Mouse (Mus musculus) limb, embryonic 12.5 days (tissue): ENCODE measurements at regions not wholly inside any gene's neighbourhood (a gene's known extent, or its start where the extent isn't known, plus 50 kb on each side); places are given as distances from the start of the nearest gene placed in this dataset.

Experiments
- ATAC-seq: fragments of 200-750 bp; cut with Nextera tagmentation; 2 replicates; pipeline ENCODE4 v1.8.0; 2017; ENCODE audit warnings: low read depth, moderate TSS enrichment; ENCODE audit not compliant: insufficient number of reproducible peaks, insufficient read depth, low FRiP score, low TSS enrichment
- H3K27ac ChIP-seq: fragments of 300-500 bp; sonication (generic); 2 replicates; pipeline ENCODE4 v1.5.1; 2016; ENCODE audit warnings: mild to moderate bottlenecking, moderate library complexity
- H3K27me3 ChIP-seq: fragments of 300-500 bp; sonication (generic); 2 replicates; pipeline ENCODE4 v1.6.1; 2016; ENCODE audit warnings: mild to moderate bottlenecking, moderate library complexity
- H3K36me3 ChIP-seq: fragments of 300-500 bp; sonication (generic); 2 replicates; pipeline ENCODE4 v1.6.1; 2016; ENCODE audit warnings: mild to moderate bottlenecking, moderate library complexity
- H3K4me1 ChIP-seq: fragments of 300-500 bp; sonication (generic); replicated peaks from 2 replicates; pipeline ENCODE4 v1.6.1; 2016
- H3K4me2 ChIP-seq: fragments of 300-500 bp; sonication (generic); 2 replicates; pipeline ENCODE4 v1.6.1; 2016; ENCODE audit warnings: mild to moderate bottlenecking, moderate library complexity
- H3K4me3 ChIP-seq: fragments of 300-500 bp; sonication (generic); replicated peaks from 2 replicates; pipeline ENCODE4 v1.5.1; 2016; ENCODE audit warnings: mild to moderate bottlenecking
- H3K9ac ChIP-seq: fragments of 300-500 bp; sonication (generic); replicated peaks from 2 replicates; pipeline ENCODE4 v1.6.1; 2016; ENCODE audit warnings: mild to moderate bottlenecking, moderate library complexity
- H3K9me3 ChIP-seq: fragments of 300-500 bp; sonication (generic); 2 replicates; pipeline ENCODE4 v1.6.1; 2016; ENCODE audit warnings: mild to moderate bottlenecking, moderate library complexity
- WGBS: fragments of 180-500 bp; shearing (Covaris S2); methylation state at CpG from one replicate; pipeline ENCODE4 v1.1.7; 2016; 5-methylcytosine and 5-hydroxymethylcytosine counted together

GRCm38 (mm10) chr13:46104971-46105370 lies 140.2 kb upstream of the Atxn1 start:
- Histone ChIP-seq H3K4me2 (no peak overlapping the region), H3K27ac (no peak overlapping the region), H3K4me1 (no peaks in the 10 kb centered on the region), H3K27me3 (no peaks in the 10 kb centered on the region), H3K36me3 (no peaks in the 10 kb centered on the region), H3K4me3 (no peak overlapping the region), H3K9me3 (no peaks in the 10 kb centered on the region), H3K9ac (no peak overlapping the region)
- WGBS = 70% methylated on average over 6 of the region's 6 CpGs
- ATAC-seq = no peak

- ATAC-seq = no peak
- H3K27ac ChIP-seq = no peak overlapping the region
- no peaks in the 10 kb centered on the region for H3K27me3 ChIP-seq
- WGBS = 82% methylated on average over 7 of the region's 7 CpGs
- H3K9ac ChIP-seq = no peak overlapping the region
- no peaks in the 10 kb centered on the region for H3K4me1 ChIP-seq
- no peak overlapping the region for H3K4me3 ChIP-seq
- H3K36me3 ChIP-seq = no peaks in the 10 kb centered on the region
- no peak overlapping the region for H3K4me2 ChIP-seq
- no peaks in the 10 kb centered on the region for H3K9me3 ChIP-seq
Observed at GRCm38 (mm10) chr13:46098621-46099020, 133.8 kb upstream of the Atxn1 start.

- H3K4me1 ChIP-seq = no peaks in the 10 kb centered on the region
- no peaks in the 10 kb centered on the region for H3K9me3 ChIP-seq
- H3K36me3 ChIP-seq = no peaks in the 10 kb centered on the region
- H3K4me3 ChIP-seq = no peak overlapping the region
- WGBS = 88% methylated on average over 7 of the region's 7 CpGs
- H3K9ac ChIP-seq = no peak overlapping the region
- no peak overlapping the region for H3K4me2 ChIP-seq
- no peak for ATAC-seq
- H3K27me3 ChIP-seq = no peaks in the 10 kb centered on the region
- H3K27ac ChIP-seq = no peak overlapping the region
Observed at GRCm38 (mm10) chr13:46098131-46098530, 133.3 kb upstream of the Atxn1 start.

- no peak overlapping the region for H3K4me3 ChIP-seq
- no peak overlapping the region for H3K27ac ChIP-seq
- no peaks in the 10 kb centered on the region for H3K27me3 ChIP-seq
- WGBS = under 1% methylated on average over 5 of the region's 5 CpGs
- H3K36me3 ChIP-seq = no peaks in the 10 kb centered on the region
- H3K4me1 ChIP-seq = no peaks in the 10 kb centered on the region
- no peak overlapping the region for H3K4me2 ChIP-seq
- no peak overlapping the region for H3K9ac ChIP-seq
- H3K9me3 ChIP-seq = no peaks in the 10 kb centered on the region
- ATAC-seq = peak; percentile 47; the same call in 1 of the 2 replicates
Observed at GRCm38 (mm10) chr13:46096968-46097367, 132.2 kb upstream of the Atxn1 start.

GRCm38 (mm10) chr13:46096416-46096815 lies 131.6 kb upstream of the Atxn1 start:
- no peak overlapping the region for H3K9ac ChIP-seq
- no peaks in the 10 kb centered on the region for H3K36me3 ChIP-seq
- no peak overlapping the region for H3K4me2 ChIP-seq
- WGBS = 66% methylated on average over 8 of the region's 8 CpGs
- no peaks in the 10 kb centered on the region for H3K27me3 ChIP-seq
- ATAC-seq = no peak
- H3K9me3 ChIP-seq = no peaks in the 10 kb centered on the region
- H3K27ac ChIP-seq = no peak overlapping the region
- no peak overlapping the region for H3K4me3 ChIP-seq
- no peaks in the 10 kb centered on the region for H3K4me1 ChIP-seq

- no peaks in the 10 kb centered on the region for H3K27me3 ChIP-seq
- H3K4me3 ChIP-seq = no peak overlapping the region
- 86% methylated on average over 3 of the region's 3 CpGs for WGBS
- no peaks in the 10 kb centered on the region for H3K4me1 ChIP-seq
- H3K27ac ChIP-seq = no peak overlapping the region
- H3K9ac ChIP-seq = no peak overlapping the region
- H3K9me3 ChIP-seq = 0 out of 2 replicates have a peak, but pooled peaks cover 6% of the 10 kb centered on the region
- no peaks in the 10 kb centered on the region for H3K36me3 ChIP-seq
- ATAC-seq = no peak
- no peak overlapping the region for H3K4me2 ChIP-seq
Observed at GRCm38 (mm10) chr13:46092787-46093186, 128.0 kb upstream of the Atxn1 start.

GRCm38 (mm10) chr13:46091109-46091508 lies 126.3 kb upstream of the Atxn1 start:
- 0 out of 2 replicates have a peak, but pooled peaks cover 6% of the 10 kb centered on the region for H3K9me3 ChIP-seq
- no peak overlapping the region for H3K4me3 ChIP-seq
- 81% methylated on average over 5 of the region's 5 CpGs for WGBS
- no peaks in the 10 kb centered on the region for H3K36me3 ChIP-seq
- H3K4me2 ChIP-seq = no peak overlapping the region
- H3K9ac ChIP-seq = no peak overlapping the region
- no peak overlapping the region for H3K27ac ChIP-seq
- H3K4me1 ChIP-seq = no peaks in the 10 kb centered on the region
- no peak for ATAC-seq
- H3K27me3 ChIP-seq = no peaks in the 10 kb centered on the region

GRCm38 (mm10) chr13:46088237-46088636 lies 123.4 kb upstream of the Atxn1 start:
- 0 out of 2 replicates have a peak, but pooled peaks cover 6% of the 10 kb centered on the region for H3K9me3 ChIP-seq
- ATAC-seq = no peak
- H3K4me2 ChIP-seq = no peak overlapping the region
- WGBS = 85% methylated on average over 3 of the region's 3 CpGs
- H3K36me3 ChIP-seq = no peaks in the 10 kb centered on the region
- no peaks in the 10 kb centered on the region for H3K27me3 ChIP-seq
- H3K4me1 ChIP-seq = no peaks in the 10 kb centered on the region
- H3K4me3 ChIP-seq = no peak overlapping the region
- H3K27ac ChIP-seq = no peak overlapping the region
- no peak overlapping the region for H3K9ac ChIP-seq

- ATAC-seq = no peak
- WGBS = 91% methylated on average over 4 of the region's 4 CpGs
Observed at GRCm38 (mm10) chr13:46087663-46088062, 122.9 kb upstream of the Atxn1 start.

GRCm38 (mm10) chr13:46076879-46077278 lies 112.1 kb upstream of the Atxn1 start:
- H3K27ac ChIP-seq = no peak overlapping the region
- H3K4me3 ChIP-seq = no peak overlapping the region
- no peaks in the 10 kb centered on the region for H3K4me1 ChIP-seq
- H3K4me2 ChIP-seq = no peak overlapping the region
- no peak for ATAC-seq
- 78% methylated on average over 6 of the region's 6 CpGs for WGBS
- no peaks in the 10 kb centered on the region for H3K36me3 ChIP-seq
- no peaks in the 10 kb centered on the region for H3K9me3 ChIP-seq
- no peak overlapping the region for H3K9ac ChIP-seq
- no peaks in the 10 kb centered on the region for H3K27me3 ChIP-seq

More at GRCm38 (mm10) chr13:46087663-46088062, 122.9 kb upstream of the Atxn1 start:
- H3K4me3 ChIP-seq = no peak overlapping the region
- H3K27ac ChIP-seq = no peak overlapping the region
- no peaks in the 10 kb centered on the region for H3K36me3 ChIP-seq
- H3K9me3 ChIP-seq = 0 out of 2 replicates have a peak, but pooled peaks cover 6% of the 10 kb centered on the region
- no peaks in the 10 kb centered on the region for H3K4me1 ChIP-seq
- H3K9ac ChIP-seq = no peak overlapping the region
- H3K27me3 ChIP-seq = no peaks in the 10 kb centered on the region
- H3K4me2 ChIP-seq = no peak overlapping the region

- Histone ChIP-seq H3K4me2 (no peak overlapping the region), H3K4me1 (no peaks in the 10 kb centered on the region), H3K9me3 (no peaks in the 10 kb centered on the region), H3K27me3 (no peaks in the 10 kb centered on the region), H3K36me3 (no peaks in the 10 kb centered on the region), H3K27ac (no peak overlapping the region), H3K4me3 (no peak overlapping the region), H3K9ac (no peak overlapping the region)
- no peak for ATAC-seq
- 91% methylated on average over 4 of the region's 4 CpGs for WGBS
Observed at GRCm38 (mm10) chr13:46071670-46072069, 106.9 kb upstream of the Atxn1 start.

- H3K4me1 ChIP-seq = no peaks in the 10 kb centered on the region
- H3K4me2 ChIP-seq = no peak overlapping the region
- H3K9me3 ChIP-seq = no peaks in the 10 kb centered on the region
- H3K27ac ChIP-seq = no peak overlapping the region
- no peak overlapping the region for H3K4me3 ChIP-seq
- H3K36me3 ChIP-seq = no peaks in the 10 kb centered on the region
- WGBS = 51% methylated on average over 3 of the region's 3 CpGs
- no peak overlapping the region for H3K9ac ChIP-seq
- no peak for ATAC-seq
- no peaks in the 10 kb centered on the region for H3K27me3 ChIP-seq
Observed at GRCm38 (mm10) chr13:46069571-46069970, 104.8 kb upstream of the Atxn1 start.
